Mouse (Mus musculus): Measurements from ENCODE around the gene Xab2. TPM values are rescaled to one million over a fixed set of nuclear protein-coding genes. Genes with fewer than 3 reads are reported as not detected.

Gene Xab2
- total RNA-seq, 2 experiments from 2014 or later = 11.0 to 12.5 TPM

GRCm38 (mm10) chr8:3576211-3576960 lies 44.7 kb downstream of the Xab2 start:
- no peak for DNase-seq
- intact Hi-C loops (cut with DNase I; ENCODE audit: low total_unique reads) = no loop called here

GRCm38 (mm10) chr8:3574546-3574945 lies 46.6 kb downstream of the Xab2 start:
- DNase-seq = no peak
- intact Hi-C loops (cut with DNase I; ENCODE audit: low total_unique reads) = no loop called here

GRCm38 (mm10) chr8:3569784-3570183 lies 51.3 kb downstream of the Xab2 start:
- intact Hi-C loops (cut with DNase I; ENCODE audit: low total_unique reads) = no loop called here

GRCm38 (mm10) chr8:3568378-3568777 lies 52.7 kb downstream of the Xab2 start:
- intact Hi-C loops (cut with DNase I; ENCODE audit: low total_unique reads) = no loop called here
- DNase-seq = no peak

More at GRCm38 (mm10) chr8:3569784-3570183, 51.3 kb downstream of the Xab2 start:
- DNase-seq = no peak

- intact Hi-C loops (cut with DNase I; ENCODE audit: low total_unique reads) = no loop called here
- no peak for DNase-seq
Measured at GRCm38 (mm10) chr8:3567641-3568371, 53.3 kb downstream of the Xab2 start, which contains the start of gene C330021F23Rik. Gene C330021F23Rik (plus strand): TSS chr8:3567990.

Other genes with a start within 250 kb of the Xab2 start
- 1 to 10 TPM; 9.4 to 9.6 TPM for gene Arhgef18, start 228.3 kb downstream of the Xab2 start, total RNA-seq (2021)
- 1 to 10 TPM; 2.4 to 2.7 TPM for gene Pex11g, start 153.6 kb downstream of the Xab2 start, total RNA-seq (2021)
- not detected for gene Tex45, start 150.5 kb downstream of the Xab2 start, total RNA-seq (2021)
- gene Zfp358, start 128.2 kb downstream of the Xab2 start, total RNA-seq (2021) = 10 to 100 TPM; 16.5 to 17.6 TPM
- gene Mcoln1, start 120.9 kb downstream of the Xab2 start, total RNA-seq (2021) = 10 to 100 TPM; 16.5 to 17.4 TPM
- 10 to 100 TPM in 1 of 2 experiments, 1 to 10 TPM in 1; 7.9 to 11.1 TPM for gene Pnpla6, start 105.9 kb downstream of the Xab2 start, total RNA-seq (2021)
- gene C330021F23Rik, start 53.3 kb downstream of the Xab2 start, total RNA-seq (2021) = not detected
- under 1 TPM; 0.55 to 0.78 TPM for gene Camsap3, start 34.0 kb downstream of the Xab2 start, total RNA-seq (2021)
- gene Pet100, start 232 bp upstream of the Xab2 start, total RNA-seq (2021) = 10 to 100 TPM; 78.8 to 79.7 TPM
- under 1 TPM in 1 of 2 experiments, not detected in 1; 0.51 TPM for gene Pcp2, start 4.2 kb upstream of the Xab2 start, total RNA-seq (2021)
- gene Stxbp2, start 9.6 kb upstream of the Xab2 start, total RNA-seq (2021) = 1 to 10 TPM; 1.6 to 3.8 TPM
- 1 to 10 TPM in 1 of 2 experiments, not detected in 1; 1.2 TPM for gene Retn, start 34.5 kb upstream of the Xab2 start, total RNA-seq (2021)
- gene Mcemp1, start 44.4 kb upstream of the Xab2 start, total RNA-seq (2021) = not detected
- gene Fcor, start 51.0 kb upstream of the Xab2 start, total RNA-seq (2021) = 1 to 10 TPM; 1.2 to 3.0 TPM
- gene Trappc5, start 55.0 kb upstream of the Xab2 start, total RNA-seq (2021) = 10 to 100 TPM; 20.1 to 20.9 TPM
- gene Fcer2a, start 72.9 kb upstream of the Xab2 start, total RNA-seq (2021) = under 1 TPM; 0.91 to 0.94 TPM
- under 1 TPM in 1 of 2 experiments, not detected in 1; 0.14 TPM for gene Clec4g, start 99.3 kb upstream of the Xab2 start, total RNA-seq (2021)
- not detected for gene Cd209a, start 127.7 kb upstream of the Xab2 start, total RNA-seq (2021)
- gene Cd209e, start 233.0 kb upstream of the Xab2 start, total RNA-seq (2021) = not detected

All from gastrocnemius, postnatal 14 days (tissue).